Mouse (Mus musculus) left cerebral cortex, postnatal 25 days (tissue): ENCODE data around the gene Nipal1. TPM values are rescaled to one million over a fixed set of nuclear protein-coding genes. Genes with fewer than 3 reads are reported as not detected.

Experiments used
- DNase-seq, 2 experiments: peaks; one replicate each; pipeline ENCODE4 v3.0.0; 2022; ENCODE audit warnings: low spot score in 2 of 2, mixed read lengths in 1 of 2
- intact Hi-C: fragments of 180-260 bp; cut with DNase I; formaldehyde crosslinking; loops from one replicate; pipeline ENCODE4 v1.15.1; 2025
- total RNA-seq, 2 experiments: library from RNA; stranded (reverse); gene quantifications; 2 replicates each; pipeline ENCODE4 v1.2.3; 2021

Nipal1 gene
- not detected for total RNA-seq

DNA sequence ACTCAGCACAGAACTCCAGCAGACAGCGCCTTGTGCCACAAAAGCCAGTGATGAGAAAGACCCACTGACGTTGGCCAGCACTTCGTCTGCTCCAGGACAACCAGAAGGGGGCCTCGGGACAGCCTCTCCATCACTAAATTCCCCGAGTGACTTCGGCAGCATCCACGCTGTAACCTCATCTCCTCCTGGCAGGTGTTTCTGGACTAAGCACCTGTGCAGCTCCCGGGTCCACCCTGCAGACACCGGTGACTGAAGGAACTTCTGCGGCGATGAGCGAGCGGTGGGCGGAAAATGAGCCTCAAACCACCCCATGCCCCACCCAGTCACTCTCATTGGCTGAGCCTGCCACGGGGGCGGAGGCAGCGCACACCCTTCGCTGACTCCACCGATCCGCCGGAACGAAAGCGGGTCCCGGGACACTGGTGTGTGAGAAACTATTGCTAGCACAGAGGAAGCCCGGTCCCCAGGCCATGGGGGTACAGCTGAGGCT, at the start of gene Nipal1:
Gene Nipal1, plus strand, starts transcription at position 378 of the 490 bp plus-strand sequence.
- intact Hi-C loops = no loop called here
- peak in 1 of 2 experiments; percentile 15 for DNase-seq

DNA sequence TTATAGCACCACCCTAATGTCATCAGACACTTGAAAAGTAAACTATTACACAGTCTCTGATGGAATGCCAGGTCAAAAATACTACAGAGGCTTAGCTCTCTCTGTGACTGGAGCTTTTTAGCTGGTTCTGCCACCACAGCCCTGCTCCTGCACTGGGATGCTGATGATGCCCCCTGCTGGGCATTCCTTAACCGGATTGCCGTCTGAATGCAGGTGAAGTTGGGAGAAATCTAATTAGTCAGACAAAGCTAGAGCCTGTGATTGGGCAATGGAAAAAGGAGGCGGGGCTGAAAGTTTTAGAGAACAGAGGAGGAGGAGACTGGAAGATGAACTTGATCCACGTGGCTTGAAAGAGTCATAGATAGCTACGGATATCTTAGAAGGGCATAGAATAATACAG, 46.6 kb upstream of the Nipal1 start:
- intact Hi-C loops = no loop called here
- peak in 1 of 2 experiments; percentile 9 for DNase-seq

DNA sequence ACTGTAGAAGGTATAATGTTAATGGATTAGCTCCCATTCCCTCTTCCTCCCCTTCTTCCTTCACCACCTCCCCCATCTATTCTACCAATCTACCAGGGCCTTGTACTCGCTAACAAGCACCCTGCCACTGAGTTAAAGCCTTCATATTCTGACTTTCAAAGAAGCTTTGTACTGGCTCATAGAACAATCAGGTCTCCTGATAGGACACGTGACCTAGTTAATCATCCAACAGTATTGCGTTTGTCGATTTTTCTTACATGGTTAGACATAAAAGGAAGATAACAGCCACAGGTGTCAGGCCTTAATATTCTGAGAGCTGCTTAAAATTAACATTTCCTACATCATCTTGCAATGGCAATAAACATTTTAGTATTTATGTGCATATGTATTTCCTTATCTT, 44.5 kb upstream of the Nipal1 start:
- no peak for DNase-seq
- intact Hi-C loops = no loop called here

DNA sequence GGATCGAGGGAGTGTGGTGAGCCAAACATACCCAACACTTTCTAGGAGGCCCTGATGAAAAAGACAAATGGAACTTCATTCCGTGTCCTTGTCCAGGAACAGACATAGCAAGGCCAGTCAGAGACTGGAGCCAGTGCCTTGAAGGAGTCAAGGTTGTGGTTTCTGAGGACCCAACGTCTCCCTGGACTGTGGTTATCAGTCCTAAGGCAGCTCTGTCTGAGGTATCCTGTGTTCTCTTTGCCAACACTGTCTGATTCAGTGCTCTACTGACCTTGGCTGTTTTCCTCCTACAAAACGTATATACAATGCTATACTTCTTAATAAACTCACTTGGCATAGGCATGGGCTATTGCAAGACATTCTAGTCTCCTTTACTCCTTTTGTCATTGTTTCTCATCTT, 30.2 kb upstream of the Nipal1 start:
- DNase-seq = no peak
- intact Hi-C loops = no loop called here

DNA sequence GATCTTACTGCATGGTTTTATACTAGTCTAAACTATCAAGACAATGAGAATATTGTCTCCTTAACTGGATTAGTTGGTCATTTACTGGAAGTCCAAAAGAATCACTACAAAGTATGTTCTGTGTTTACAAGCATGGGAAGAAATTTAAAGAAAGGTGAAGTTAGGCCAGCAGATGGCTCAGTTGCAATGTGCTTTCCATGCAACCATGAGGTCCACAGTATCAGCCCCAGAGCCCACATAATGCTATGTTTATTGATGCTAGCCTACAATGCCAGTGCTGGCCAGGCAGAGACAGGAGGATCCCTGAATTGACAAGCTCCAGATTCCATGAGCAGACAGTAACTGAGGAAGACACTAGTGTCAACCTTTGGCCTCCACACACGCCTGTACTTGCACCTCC, 26.6 kb upstream of the Nipal1 start:
- intact Hi-C loops = no loop called here
- DNase-seq = no peak

DNA sequence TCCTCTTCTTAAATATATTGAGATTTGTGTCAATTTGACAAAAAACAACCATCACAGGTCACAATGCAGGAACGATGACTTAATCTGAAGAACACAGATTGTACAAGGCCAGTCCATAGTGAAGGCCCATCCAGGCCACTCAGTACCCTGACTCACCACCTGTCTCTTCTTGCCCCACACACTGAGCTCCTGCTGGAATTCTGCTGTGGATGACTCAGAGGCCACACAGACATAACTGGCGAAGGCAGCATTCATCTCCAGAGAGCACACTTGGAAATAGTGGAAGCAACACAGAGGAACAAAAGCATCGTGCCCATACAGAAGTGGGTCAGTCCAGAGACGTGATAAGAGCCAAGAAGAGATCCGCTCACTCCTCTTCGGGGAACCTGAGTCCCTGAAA, 17.6 kb upstream of the Nipal1 start:
- peak in 1 of 2 experiments; percentile 13 for DNase-seq

DNA sequence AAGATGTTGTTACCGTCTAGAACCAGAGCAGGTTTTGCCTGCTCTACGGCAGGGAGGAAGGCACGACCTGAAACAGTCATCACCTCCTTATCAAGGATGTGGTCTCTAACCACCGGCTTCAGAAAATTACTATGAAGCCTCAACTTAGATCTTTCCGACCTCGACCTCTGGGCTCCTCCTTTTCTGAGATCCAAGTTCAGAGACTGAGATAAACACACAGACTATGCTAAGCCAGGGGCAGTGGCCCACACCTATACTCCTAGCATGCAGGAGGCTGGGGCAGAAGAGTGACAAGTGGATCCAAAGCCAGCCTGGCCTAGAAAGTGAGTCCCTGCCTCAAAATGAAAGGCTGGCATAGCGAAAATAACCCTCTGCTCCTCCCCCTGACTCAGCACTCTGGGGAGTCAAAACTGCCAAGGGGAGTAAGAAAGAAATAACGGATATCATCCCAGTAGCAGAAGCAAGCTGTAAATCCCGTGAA, 12.8 kb upstream of the Nipal1 start:
- no peak for DNase-seq
- intact Hi-C loops = no loop called here

More for the DNA sequence above, 17.6 kb upstream of the Nipal1 start:
- intact Hi-C loops = no loop called here

DNA sequence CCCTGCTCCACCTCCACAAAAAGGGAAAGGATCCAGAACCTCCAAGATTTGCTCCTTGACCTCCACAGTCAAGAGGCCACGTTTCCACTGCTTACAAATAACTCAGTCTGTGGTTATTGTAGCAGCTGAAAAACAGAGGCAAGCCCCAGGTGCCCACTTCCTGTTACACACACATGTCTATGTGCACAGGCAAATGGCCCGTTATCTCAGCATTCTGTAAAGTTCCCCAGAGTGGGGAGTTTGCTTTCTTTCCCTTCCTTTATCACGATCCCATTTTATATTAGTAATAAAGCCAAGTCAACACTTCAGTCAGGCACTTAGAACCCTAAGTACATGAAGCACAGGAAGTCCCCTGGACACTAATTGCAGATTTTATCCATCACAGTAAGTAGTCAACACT, 11.5 kb upstream of the Nipal1 start:
- intact Hi-C loops = no loop called here
- DNase-seq = no peak

DNA sequence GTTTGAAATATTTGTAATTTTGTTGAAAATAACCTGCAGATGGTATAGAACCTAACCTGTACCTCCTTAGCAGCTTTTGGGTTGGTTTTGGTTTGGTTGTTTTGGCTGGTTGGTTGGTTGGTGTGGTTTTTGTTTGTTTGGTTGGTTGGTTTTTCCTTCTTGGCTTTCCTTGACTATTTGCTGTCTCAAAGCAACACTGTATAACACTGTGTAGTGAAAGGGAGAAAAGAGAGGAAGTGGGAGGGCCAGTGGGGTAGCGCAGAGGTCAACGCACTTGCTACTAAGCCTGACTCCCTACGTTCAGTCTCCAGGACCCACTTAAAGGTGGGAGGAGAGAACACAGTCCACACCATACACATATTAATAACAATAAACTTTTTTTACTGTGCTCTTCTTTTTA, 11.0 kb upstream of the Nipal1 start:
- no peak for DNase-seq
- intact Hi-C loops = no loop called here

DNA sequence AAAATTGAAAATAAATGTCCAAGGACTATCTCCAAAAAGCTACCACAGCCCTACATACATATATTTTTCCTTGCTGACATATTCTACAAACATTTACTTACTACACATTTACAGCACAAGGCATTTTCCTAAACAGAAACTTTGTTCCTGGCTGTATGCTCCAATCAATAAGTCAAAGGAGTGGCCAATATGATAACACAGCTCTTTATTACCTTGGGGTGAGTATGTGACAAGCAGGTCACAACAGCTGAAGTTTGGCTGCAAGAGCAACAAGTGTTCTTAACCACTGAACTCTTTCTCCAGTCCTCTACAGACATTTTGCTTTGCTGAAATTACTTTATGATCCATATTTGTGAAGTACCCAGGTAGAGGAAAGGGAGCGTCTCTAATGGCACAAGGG, 7.5 kb upstream of the Nipal1 start:
- intact Hi-C loops = no loop called here
- no peak for DNase-seq

DNA sequence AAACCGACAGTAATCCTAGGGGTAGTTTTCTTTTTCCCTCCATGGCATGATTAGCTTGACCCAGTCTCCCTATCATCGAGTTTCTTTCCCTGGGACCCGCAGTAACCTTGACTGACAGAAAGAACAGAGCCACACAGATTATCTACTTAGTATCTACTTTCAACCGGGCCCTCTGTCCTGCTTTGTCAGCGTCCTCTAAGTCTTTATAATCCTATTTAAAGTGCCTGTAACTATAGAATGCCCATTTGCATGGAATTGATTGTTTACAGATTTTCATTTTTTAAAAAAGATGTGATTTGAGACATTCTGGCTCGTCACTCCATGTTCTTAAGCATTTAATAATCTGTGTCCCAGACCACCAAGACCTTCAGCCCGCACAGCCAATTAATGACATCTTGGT, 3.9 kb upstream of the Nipal1 start:
- intact Hi-C loops = no loop called here
- DNase-seq = no peak

DNA sequence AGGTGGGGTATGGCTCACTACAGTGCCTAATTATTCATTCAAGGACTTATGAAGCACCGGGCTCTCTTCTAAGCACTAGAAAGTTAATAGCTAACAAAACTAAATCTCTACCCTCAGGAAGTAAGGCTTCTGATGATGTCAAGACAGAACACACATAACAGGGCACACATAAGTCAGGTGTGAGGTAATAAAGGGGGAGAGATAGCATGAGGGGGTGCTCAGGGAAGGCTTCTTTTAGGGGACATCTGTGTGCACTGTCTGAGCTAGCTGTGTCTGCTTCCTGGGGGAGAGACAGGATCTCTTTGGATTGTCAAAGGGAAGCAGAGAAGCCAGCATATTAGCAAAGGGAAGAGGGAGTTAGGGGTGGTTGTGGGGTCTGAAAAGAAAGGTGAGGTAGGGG, 3.4 kb upstream of the Nipal1 start, which contains the start of gene Cnga1:
Gene Cnga1, minus strand, starts transcription at position 101 of the 400 bp plus-strand sequence.
- DNase-seq = no peak
- intact Hi-C loops = no loop called here

DNA sequence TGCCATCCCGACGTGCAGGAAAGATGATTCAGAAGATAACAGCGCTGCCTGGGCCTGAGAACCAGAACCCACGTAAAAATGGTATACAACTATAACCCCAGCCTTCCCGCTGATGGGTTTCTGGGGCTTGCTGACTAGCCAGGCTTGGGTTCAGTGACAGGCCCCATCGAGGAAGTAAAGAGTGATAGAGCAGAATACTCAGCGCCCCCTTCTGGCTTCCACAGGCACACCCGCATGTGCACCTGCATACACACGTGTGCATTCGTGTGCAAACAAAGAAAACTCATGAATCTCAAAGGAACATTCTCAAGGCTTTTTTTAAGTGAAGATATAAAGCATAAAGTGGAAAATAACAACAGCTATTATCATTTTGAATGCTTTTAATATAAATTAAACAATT, 1.5 kb upstream of the Nipal1 start:
- intact Hi-C loops = no loop called here
- DNase-seq = no peak

DNA sequence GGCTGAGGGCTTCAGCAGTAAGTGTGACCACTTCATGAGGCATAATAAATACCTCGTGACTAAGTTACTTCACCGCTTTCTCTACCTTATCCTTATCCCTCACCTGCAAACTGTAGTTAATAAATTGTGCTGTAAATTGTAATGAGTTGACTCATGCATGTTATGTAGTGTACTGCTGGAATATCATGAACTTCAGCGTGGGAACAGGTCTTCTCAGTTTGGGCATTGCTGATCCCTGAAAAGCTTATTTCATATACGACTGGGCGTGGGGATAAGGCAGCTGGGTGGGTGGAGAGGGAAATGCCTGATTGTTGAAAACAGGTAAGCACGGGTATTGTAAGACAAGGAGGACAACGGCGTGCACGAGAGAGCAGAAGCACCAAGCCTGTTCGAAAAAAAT, 599 bp upstream of the Nipal1 start:
- intact Hi-C loops = no loop called here

DNA sequence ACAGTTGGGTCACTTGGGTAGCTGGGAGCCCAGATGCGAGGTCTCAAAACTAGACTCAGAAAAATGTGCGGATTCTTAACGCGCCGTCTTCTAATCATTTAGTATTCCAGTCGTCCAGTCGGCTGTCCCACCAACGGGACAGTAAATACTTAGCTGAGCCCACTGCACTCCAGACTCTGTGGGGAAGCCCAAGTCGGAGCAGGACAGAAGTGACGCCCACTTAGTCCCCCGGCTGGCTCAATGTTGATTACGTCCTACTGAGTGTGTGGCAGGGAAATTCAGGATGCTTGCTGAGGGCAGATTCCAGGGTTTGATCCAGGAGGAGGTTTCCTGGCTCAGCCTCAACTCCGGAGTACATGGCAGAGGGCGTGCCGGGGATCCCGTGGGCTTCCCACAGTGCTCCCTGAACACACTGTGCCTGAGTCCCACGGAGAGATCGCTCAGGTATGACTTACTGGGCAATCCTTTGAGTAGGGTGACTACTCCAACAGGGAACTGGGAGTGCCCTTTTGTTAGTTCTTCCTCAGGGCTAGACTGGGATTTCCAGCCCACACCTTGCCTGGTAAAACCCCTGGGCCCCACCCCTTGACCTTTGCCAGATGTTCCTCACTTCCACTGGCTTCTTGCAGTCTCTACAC, 482 bp downstream of the Nipal1 start:
- intact Hi-C loops = no loop called here
- DNase-seq = no peak

More for the DNA sequence above, 599 bp upstream of the Nipal1 start:
- DNase-seq = no peak

DNA sequence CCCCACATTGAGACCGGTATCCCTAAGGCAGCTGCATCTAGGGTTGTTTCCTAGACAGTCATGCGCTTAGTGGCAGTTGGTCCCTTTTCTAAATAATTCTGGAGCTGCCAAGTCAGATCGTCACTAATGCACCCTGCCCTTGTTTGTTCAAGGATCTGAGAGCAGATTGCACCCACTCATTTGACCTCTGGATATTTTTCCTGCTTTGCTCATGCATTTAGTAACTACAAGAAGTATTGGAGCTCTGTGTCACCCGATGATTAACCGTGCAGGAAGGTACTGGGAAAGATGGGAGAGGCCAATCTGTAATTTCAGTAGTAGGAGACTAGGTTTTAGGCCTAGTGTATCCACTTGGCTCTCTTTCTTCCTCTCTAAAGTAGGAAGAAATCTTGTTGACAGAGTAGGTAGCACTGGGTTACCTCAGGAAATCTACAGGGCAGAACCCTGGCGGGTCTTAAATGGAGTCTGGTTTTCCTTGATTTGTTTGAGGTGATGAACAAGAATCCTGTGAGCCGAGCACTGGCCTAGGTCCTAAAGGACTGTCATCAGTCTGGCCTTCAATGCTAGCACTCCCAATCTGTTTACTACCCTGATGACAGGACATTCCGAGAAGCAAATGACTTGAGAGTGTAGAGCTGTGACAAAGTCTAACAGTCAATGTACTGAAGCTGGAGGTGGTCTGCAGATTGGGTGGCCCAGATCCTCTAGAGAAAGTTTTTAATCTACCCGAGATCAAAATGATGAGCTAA, 1.6 kb downstream of the Nipal1 start:
- no peak for DNase-seq
- intact Hi-C loops = no loop called here

DNA sequence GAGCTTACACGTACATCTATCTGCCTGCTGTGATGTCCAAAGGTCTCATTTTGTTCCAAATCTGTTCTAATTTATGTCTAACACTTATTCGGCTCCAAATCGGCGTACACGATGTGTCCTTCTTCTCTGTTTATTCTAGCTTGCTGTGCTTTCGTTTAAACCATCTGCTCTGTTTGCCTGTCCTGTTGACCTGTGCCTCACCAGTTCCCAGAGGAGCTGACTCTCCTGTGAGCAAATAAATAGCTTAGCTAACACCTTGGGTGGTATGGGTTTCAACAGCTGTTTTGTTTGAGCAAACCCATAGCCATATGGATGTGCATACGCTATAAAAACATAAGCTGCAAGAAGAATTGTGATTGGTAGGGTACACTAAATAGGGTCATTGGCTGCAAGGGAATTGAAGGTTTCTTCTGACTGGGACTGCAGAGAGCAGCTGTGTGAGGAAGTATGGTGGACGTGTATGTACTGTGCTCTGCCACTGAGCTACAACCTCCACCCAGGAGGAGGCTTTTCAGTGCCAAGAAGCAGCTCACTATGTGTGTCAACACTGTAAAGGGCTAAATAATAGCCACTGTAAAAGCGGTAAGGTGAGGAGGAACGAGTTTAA, 5.6 kb downstream of the Nipal1 start:
- intact Hi-C loops = no loop called here
- no peak for DNase-seq

DNA sequence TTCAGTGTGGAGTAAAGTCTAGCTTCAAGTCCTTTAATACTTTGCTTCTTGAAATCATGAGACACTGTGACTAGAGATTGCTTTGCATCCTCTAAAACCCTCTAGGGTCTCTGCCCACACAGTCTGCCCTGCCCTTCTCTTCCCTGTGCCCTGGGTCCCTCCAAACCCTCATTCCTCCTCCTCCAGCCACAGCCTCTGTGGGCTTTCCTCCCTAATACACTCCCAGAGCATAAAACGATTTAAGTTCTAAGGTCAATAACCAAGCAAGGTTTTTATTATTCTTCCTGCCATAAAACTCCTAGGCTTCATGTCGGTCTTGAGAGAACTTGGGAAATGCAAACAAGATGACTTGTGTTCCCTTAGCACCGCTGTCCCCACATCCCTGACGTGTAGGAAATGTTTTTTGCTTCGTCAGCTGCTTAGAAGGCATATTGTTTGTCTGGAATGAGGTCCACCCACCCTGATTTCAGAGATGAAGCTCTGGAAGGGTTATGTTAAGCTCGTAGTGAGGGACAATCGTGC, 8.7 kb downstream of the Nipal1 start:
- intact Hi-C loops = no loop called here
- DNase-seq = no peak

DNA sequence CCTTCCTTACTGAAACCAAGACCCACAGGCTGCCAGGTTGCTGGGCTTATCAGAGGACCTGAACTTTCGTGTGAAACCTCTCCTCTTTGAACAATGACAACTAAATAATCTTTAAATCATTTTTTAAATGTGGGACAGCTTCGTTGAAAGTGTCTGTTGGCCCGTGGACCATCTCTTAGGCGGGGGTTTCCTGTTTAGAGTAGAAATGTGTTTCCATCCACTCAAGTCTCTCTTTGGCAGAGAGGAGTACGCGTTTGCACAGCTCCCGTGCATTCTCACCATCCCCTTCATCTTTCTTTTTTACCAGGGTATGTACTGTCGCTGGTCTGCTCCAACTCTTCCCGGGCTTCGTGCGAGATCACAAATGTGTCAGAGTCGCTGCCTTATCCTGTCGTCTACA, 10.8 kb downstream of the Nipal1 start:
- intact Hi-C loops = no loop called here

DNA sequence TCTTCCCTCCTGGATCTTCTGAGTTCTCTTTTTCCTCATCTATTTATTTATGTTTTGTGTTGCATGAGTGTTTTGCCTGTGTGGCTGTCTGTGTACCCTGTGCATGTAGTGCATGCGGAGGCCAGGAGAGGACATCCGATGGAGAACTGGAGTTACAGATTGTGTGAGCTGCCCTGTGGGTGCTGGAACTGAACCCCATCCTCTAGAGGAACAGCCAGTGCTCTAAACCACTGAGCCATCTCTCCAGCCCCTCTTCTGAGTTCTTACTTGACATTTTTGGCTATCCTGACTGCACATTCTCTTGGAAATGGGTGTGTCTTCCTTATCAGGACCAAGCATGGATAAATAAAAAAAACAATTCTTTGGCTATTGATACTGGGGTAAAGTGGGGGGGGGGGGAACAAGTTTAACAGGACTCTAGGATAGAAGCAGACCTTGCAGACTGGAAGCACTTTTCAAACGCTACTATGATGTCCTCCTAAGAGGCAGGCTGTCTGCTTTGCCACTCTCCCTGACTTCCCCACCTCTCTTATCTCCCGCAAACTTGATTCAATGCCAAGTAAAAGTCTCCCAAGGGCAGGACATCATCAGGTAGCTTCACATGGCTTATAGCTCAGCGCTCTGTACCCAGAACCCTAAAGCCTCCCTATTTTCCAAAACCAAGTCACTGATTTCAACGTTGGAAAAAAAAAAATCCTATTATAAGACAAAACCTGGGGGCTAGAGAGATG, 13.6 kb downstream of the Nipal1 start:
- no peak for DNase-seq
- intact Hi-C loops = no loop called here

More for the DNA sequence above, 10.8 kb downstream of the Nipal1 start:
- no peak for DNase-seq
